Mouse (Mus musculus): ENCODE results near the gene Wdr11.

Gene Wdr11

DNA sequence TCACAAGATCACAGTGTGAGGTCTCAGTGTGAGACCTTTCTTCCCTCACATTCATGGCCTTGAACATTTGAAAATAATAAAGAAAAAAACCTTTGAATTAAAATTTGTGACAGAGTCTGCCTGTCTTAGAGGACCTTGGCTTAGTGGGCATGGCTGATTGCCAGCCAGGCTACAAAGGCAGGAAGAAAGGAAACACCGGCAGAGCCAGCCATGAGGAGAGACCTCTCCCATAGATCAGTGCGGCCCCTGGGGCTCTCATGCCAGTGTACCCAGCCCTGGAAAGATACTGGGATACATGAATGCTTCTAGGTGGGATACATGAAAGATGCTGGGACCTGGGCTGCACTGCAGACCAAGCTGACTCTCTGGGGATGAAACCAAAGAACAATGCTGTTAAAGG, 74.9 kb downstream of the Wdr11 start:
- no peaks in the 10 kb centered on the region for H3K36me3 ChIP-seq (ENCODE audit: insufficient read depth, low read length)
- TF ChIP-seq POU5F1 (IDR thresholded peaks at IDR 0.05; ENCODE audit: borderline replicate concordance, low read length), result no peak
- TF ChIP-seq NANOG (IDR thresholded peaks at IDR 0.05; ENCODE audit: borderline replicate concordance, low read length), result no peak
- no peak for TF ChIP-seq CTCF (conservative IDR thresholded peaks at IDR 0.05; ENCODE audit: low read length)
- no peak overlapping the region for H3K4me3 ChIP-seq (replicated peaks; ENCODE audit: low read length)
- no peaks in the 10 kb centered on the region for H3K4me1 ChIP-seq (replicated peaks; ENCODE audit: low read depth, low read length)
- H3K27me3 ChIP-seq (ENCODE audit: insufficient read depth, low read length), result peaks cover 6% of the 10 kb centered on the region
- H3K9me3 ChIP-seq (ENCODE audit: low read length), result no peaks in the 10 kb centered on the region

- H3K27me3 ChIP-seq (ENCODE audit: insufficient read depth, low read length), result peaks cover 6% of the 10 kb centered on the region
- no peaks in the 10 kb centered on the region for H3K36me3 ChIP-seq (ENCODE audit: insufficient read depth, low read length)
- H3K9me3 ChIP-seq (ENCODE audit: low read length), result peaks cover 9% of the 10 kb centered on the region; the same call in 1 of the 2 replicates
Observed at GRCm38 (mm10) chr7:129670280-129670679, 78.6 kb downstream of the Wdr11 start.

DNA sequence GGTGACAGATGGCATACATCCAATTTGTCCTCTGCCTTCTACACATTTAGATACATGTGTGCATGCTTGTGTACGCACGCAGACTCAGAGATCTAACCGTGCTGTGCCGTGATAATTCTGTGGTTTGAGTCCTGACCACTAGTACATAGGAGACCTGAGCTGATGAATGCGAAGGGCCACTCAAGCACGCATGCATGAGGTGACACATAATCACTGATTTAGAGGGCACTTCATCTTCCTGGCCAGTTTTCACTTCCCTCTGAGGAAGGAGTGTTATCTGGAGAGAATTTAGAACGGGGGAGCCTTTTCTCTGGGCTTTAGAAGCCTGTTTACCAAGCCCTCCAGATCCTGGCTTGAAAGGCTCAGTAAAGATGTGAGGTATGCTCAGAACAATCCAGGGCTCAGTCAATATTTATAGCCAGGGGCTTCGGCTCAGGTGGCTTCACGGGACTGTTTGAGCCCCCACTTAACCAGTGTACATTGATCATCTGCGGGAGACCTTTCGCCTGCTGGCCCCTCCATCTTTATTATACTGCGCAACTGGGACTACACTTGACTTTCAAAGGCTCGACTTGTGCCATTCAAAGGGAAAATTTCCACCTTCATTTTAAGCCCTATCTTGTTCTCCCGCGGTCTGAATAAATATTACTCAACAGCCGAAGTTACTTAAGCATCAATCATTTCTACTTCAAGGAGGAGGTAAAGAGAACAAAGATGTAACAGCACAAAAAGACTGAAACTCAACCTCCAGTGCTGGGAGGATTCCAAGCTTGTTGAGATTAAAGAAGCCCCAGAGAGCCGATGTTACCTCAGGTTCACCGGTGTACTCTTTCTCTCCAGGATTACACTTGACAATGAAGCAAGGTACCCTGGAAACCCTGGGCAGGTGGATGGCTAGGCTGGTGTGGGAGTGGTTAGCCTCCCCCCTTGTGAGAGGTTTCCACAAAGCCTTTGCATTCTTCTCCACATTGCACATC, 80.3 kb downstream of the Wdr11 start:
- peaks cover 9% of the 10 kb centered on the region; the same call in 1 of the 2 replicates for H3K9me3 ChIP-seq (ENCODE audit: low read length)
- H3K4me1 ChIP-seq (replicated peaks; ENCODE audit: low read depth, low read length), result no peaks in the 10 kb centered on the region
- H3K4me3 ChIP-seq (replicated peaks; ENCODE audit: low read length), result no peak overlapping the region
- no peaks in the 10 kb centered on the region for H3K27me3 ChIP-seq (ENCODE audit: insufficient read depth, low read length)
- H3K36me3 ChIP-seq (ENCODE audit: insufficient read depth, low read length), result no peaks in the 10 kb centered on the region
- TF ChIP-seq NANOG (IDR thresholded peaks at IDR 0.05; ENCODE audit: borderline replicate concordance, low read length) (no peak), CTCF (conservative IDR thresholded peaks at IDR 0.05; ENCODE audit: low read length) (no peak), POU5F1 (IDR thresholded peaks at IDR 0.05; ENCODE audit: borderline replicate concordance, low read length) (no peak)

More at GRCm38 (mm10) chr7:129670280-129670679, 78.6 kb downstream of the Wdr11 start:
- TF ChIP-seq CTCF (conservative IDR thresholded peaks at IDR 0.05; ENCODE audit: low read length) (no peak), NANOG (IDR thresholded peaks at IDR 0.05; ENCODE audit: borderline replicate concordance, low read length) (no peak), POU5F1 (IDR thresholded peaks at IDR 0.05; ENCODE audit: borderline replicate concordance, low read length) (no peak)
- no peaks in the 10 kb centered on the region for H3K4me1 ChIP-seq (replicated peaks; ENCODE audit: low read depth, low read length)
- no peak overlapping the region for H3K4me3 ChIP-seq (replicated peaks; ENCODE audit: low read length)

- H3K9me3 ChIP-seq (ENCODE audit: low read length), result peaks cover 9% of the 10 kb centered on the region; the same call in 1 of the 2 replicates
- no peaks in the 10 kb centered on the region for H3K27me3 ChIP-seq (ENCODE audit: insufficient read depth, low read length)
Observed at GRCm38 (mm10) chr7:129673776-129674175, 82.1 kb downstream of the Wdr11 start.

GRCm38 (mm10) chr7:129674558-129674957, 82.9 kb downstream of the Wdr11 start:
- H3K4me1 ChIP-seq (replicated peaks; ENCODE audit: low read depth, low read length), result no peaks in the 10 kb centered on the region
- no peak overlapping the region for H3K4me3 ChIP-seq (replicated peaks; ENCODE audit: low read length)
- H3K9me3 ChIP-seq (ENCODE audit: low read length), result peaks cover 9% of the 10 kb centered on the region; the same call in 1 of the 2 replicates
- TF ChIP-seq NANOG (IDR thresholded peaks at IDR 0.05; ENCODE audit: borderline replicate concordance, low read length) (no peak), CTCF (conservative IDR thresholded peaks at IDR 0.05; ENCODE audit: low read length) (no peak)
- no peaks in the 10 kb centered on the region for H3K27me3 ChIP-seq (ENCODE audit: insufficient read depth, low read length)
- no peaks in the 10 kb centered on the region for H3K36me3 ChIP-seq (ENCODE audit: insufficient read depth, low read length)

More at GRCm38 (mm10) chr7:129673776-129674175, 82.1 kb downstream of the Wdr11 start:
- Histone ChIP-seq H3K4me1 (replicated peaks; ENCODE audit: low read depth, low read length) (no peaks in the 10 kb centered on the region), H3K4me3 (replicated peaks; ENCODE audit: low read length) (no peak overlapping the region), H3K36me3 (ENCODE audit: insufficient read depth, low read length) (no peaks in the 10 kb centered on the region)
- TF ChIP-seq NANOG (IDR thresholded peaks at IDR 0.05; ENCODE audit: borderline replicate concordance, low read length) (no peak), CTCF (conservative IDR thresholded peaks at IDR 0.05; ENCODE audit: low read length) (no peak), POU5F1 (IDR thresholded peaks at IDR 0.05; ENCODE audit: borderline replicate concordance, low read length) (no peak)

DNA sequence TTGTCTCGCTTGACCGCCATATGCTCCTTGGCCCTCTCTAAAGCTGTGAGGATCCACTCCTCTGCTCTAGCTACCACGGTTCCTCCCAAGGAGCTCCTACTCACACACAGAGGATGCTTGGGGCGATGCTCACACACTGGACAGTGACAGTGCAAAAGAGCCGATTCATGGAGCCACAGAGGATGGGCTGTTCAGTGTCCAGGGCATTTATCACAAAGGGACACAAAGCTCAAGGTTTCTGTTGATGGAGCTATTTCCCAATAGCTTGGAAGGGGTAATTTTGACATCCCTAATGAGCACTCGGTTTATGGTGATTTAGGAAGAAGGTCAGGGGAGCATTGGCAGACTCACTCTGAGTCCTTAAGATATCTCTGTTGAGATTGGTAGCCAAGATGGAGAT, 84.2 kb downstream of the Wdr11 start:
- Histone ChIP-seq H3K4me3 (replicated peaks; ENCODE audit: low read length) (no peak overlapping the region), H3K27me3 (ENCODE audit: insufficient read depth, low read length) (no peaks in the 10 kb centered on the region), H3K4me1 (replicated peaks; ENCODE audit: low read depth, low read length) (no peaks in the 10 kb centered on the region), H3K9me3 (ENCODE audit: low read length) (peaks cover 9% of the 10 kb centered on the region; the same call in 1 of the 2 replicates), H3K36me3 (ENCODE audit: insufficient read depth, low read length) (no peaks in the 10 kb centered on the region)
- no peak for TF ChIP-seq POU5F1 (IDR thresholded peaks at IDR 0.05; ENCODE audit: borderline replicate concordance, low read length)
- no peak for TF ChIP-seq NANOG (IDR thresholded peaks at IDR 0.05; ENCODE audit: borderline replicate concordance, low read length)
- no peak for TF ChIP-seq CTCF (conservative IDR thresholded peaks at IDR 0.05; ENCODE audit: low read length)

GRCm38 (mm10) chr7:129677141-129677540, 85.5 kb downstream of the Wdr11 start:
- peaks cover 9% of the 10 kb centered on the region; the same call in 1 of the 2 replicates for H3K9me3 ChIP-seq (ENCODE audit: low read length)
- no peaks in the 10 kb centered on the region for H3K4me1 ChIP-seq (replicated peaks; ENCODE audit: low read depth, low read length)
- H3K4me3 ChIP-seq (replicated peaks; ENCODE audit: low read length), result no peak overlapping the region
- TF ChIP-seq POU5F1 (IDR thresholded peaks at IDR 0.05; ENCODE audit: borderline replicate concordance, low read length) (no peak), CTCF (conservative IDR thresholded peaks at IDR 0.05; ENCODE audit: low read length) (no peak), NANOG (IDR thresholded peaks at IDR 0.05; ENCODE audit: borderline replicate concordance, low read length) (no peak)
- no peaks in the 10 kb centered on the region for H3K27me3 ChIP-seq (ENCODE audit: insufficient read depth, low read length)
- no peaks in the 10 kb centered on the region for H3K36me3 ChIP-seq (ENCODE audit: insufficient read depth, low read length)

GRCm38 (mm10) chr7:129678431-129678830, 86.8 kb downstream of the Wdr11 start:
- H3K4me1 ChIP-seq (replicated peaks; ENCODE audit: low read depth, low read length), result no peaks in the 10 kb centered on the region
- no peaks in the 10 kb centered on the region for H3K36me3 ChIP-seq (ENCODE audit: insufficient read depth, low read length)
- H3K4me3 ChIP-seq (replicated peaks; ENCODE audit: low read length), result no peak overlapping the region
- TF ChIP-seq CTCF (conservative IDR thresholded peaks at IDR 0.05; ENCODE audit: low read length) (no peak), NANOG (IDR thresholded peaks at IDR 0.05; ENCODE audit: borderline replicate concordance, low read length) (no peak), POU5F1 (IDR thresholded peaks at IDR 0.05; ENCODE audit: borderline replicate concordance, low read length) (no peak)
- H3K27me3 ChIP-seq (ENCODE audit: insufficient read depth, low read length), result no peaks in the 10 kb centered on the region
- peaks cover 6% of the 10 kb centered on the region; the same call in 1 of the 2 replicates for H3K9me3 ChIP-seq (ENCODE audit: low read length)
